Mouse (Mus musculus): ENCODE measurements around the gene Vps8.

DNA sequence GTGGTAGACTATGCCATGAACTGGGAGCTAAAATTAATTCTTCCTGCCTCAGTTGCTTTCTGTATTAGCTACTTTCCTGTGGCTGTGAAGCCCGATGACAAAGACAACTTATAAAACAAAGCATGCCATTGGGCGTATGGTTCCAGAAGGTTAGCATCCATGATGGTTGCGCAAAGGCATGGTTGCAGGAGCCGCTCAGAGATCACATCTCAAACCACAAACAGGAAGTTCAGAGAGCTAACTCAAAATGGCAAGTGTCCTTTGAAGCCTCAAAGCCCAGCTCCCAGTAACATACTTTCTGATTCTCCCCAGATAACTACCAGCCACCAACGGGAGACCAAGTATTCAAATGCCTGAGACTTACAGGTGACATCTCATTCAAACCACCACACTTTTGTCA is 266.2 kb downstream of the Vps8 start:
- no peak for TF ChIP-seq CTCF (IDR thresholded peaks at IDR 0.05; ENCODE audit: extremely low read depth, insufficient read depth, insufficient read length, insufficient replicate concordance)
- TF ChIP-seq POLR2A (IDR thresholded peaks at IDR 0.05; ENCODE audit: low read depth, low read length), result no peak

Data from spleen, adult 2 months (tissue).